Mouse (Mus musculus) heart, adult 11 months (tissue): ENCODE results near the gene Mfsd7a.

Source experiments
- DNase-seq: peaks from one replicate; pipeline ENCODE4 v3.0.0; 2022

The Mfsd7a gene

DNA sequence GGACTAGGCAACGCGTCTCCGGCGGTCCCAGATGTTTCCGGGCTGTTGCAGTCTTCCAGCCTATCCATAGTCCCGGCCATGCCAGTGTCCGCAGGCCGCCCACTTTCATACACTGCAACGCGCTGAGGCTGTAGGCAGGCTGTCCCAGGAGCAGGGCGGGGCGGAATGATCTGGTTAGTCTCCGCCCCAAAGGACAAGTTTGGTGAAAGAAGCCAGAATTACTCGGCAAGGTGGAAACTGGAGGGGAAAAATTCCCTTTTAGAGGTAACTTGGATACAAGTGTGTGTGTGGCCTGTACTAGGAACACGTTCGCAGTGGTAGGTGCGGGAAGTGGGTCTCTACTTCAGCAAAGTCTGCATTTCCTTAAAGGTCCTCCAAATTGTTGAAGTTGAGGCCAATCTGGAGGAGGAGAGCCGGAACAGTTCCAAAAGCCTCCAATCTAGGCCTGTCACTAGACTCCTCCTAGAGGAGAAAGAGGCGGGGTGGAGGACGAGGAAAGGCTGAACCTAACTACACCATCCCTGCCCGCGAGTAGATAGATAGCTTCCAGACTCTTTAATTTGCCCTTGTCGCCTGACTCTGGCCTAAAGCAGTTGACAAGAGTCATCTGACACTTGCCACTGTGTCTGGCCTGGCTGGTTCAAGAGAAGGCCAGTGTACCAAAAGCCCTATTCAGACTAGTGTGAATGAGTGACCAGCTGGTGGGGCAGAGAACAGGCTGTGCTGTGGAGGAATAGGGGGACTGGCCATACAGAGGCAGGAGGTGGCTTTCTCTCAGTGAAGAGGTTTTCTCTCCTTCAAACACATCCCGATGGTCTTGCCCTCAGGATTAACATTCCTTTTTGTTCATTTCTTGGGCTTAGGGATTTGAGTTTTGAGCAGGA lies at the start of gene Mfsd7a:
TSS of gene Mfsd7a (minus strand) at position 107 of the 884 bp plus-strand sequence.
- DNase-seq: peak; percentile 99

DNA sequence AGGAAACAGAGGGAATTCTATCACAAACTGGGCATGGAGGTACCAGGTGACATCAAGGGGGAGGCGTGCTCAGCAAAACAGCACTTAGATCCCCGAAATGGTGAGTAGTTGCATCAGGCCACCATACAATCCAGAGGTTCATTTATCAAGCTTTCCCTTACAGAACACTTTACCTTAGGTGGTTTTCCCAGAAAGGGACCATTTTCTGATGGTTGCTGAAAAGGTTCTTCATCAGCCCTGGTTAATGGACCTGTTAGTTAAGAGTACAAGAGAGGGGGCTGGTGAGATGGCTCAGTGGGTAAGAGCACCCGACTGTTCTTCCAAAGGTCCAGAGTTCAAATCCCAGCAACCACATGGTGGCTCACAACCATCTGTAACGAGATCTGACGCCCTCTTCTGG lies 37.5 kb upstream of the Mfsd7a start:
- peak; percentile 56 for DNase-seq

DNA sequence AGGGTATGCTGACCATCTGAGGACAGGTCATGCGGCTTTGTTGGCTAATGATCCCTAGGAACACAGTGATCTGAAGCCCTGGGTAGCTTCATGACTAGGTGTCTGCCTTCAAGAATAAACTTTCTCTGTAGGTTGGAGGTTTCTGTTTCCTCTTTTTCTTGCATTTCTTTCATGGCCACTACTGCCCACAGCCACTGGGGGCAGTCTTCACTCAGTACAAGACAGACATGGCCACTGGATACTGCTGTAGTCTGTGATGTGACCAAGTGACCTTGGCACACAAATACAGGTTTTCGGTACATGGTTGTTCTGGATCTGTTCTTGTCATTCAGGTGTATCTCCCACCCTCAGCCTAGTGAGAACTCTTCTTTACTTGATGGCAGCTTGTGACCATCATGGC lies 36.5 kb upstream of the Mfsd7a start:
- peak; percentile 80 for DNase-seq

DNA sequence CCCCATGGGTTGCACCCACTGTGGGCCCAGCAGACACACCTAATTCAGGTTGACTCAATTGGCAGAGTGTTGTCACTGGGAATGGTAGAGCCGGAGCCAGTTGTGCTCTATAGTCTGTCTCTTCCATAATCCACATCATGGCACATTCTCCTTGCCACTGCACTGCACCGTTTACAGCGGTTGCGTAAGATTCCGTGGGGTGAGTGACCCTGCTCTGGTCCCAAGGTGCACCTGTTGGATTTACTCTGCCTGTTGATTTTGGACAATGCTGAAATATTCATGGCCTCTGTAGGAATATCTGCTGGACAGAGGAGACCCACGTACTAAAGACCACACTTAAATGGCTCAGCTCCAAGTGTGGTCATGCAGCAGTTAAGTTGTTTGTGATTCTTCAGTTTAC lies 34.3 kb upstream of the Mfsd7a start:
- peak; percentile 45 for DNase-seq

DNA sequence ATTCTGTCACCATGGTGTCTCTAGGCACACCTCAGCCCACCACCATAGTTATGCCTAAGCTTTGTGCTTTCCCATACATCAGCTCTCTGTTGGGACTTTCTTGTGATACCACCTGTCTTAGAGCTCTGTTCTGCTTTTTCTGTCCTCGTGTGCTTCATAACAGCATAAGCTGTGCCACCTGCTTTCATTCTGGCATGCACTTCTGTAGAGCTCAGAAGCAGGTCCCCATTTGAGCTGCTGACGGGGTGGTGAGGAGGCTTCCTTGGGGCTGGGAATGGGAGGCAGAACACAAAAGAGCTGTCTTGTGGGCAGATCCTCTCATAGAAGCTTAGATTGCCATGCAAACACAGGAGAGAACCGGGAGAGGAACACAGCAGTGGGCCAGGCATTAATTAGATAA lies 27.3 kb upstream of the Mfsd7a start:
- no peak for DNase-seq

DNA sequence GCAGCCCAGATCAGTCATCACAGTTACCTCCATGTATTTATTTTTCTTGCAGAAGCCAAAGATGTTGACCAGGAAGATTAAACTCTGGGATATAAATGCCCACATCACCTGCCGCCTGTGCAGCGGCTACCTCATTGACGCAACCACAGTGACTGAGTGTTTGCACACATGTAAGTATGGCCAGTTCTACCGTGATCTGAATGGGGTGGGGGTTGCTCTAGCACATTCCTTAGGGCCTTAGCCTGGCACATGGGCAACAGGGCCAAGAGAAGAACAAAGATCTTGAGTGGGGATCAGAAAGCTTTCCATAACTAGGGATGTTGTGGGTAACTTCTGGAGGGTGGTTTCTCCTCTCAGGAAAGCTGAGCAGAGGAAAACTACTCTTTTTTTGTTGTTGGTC lies 25.0 kb upstream of the Mfsd7a start:
- peak; percentile 82 for DNase-seq

DNA sequence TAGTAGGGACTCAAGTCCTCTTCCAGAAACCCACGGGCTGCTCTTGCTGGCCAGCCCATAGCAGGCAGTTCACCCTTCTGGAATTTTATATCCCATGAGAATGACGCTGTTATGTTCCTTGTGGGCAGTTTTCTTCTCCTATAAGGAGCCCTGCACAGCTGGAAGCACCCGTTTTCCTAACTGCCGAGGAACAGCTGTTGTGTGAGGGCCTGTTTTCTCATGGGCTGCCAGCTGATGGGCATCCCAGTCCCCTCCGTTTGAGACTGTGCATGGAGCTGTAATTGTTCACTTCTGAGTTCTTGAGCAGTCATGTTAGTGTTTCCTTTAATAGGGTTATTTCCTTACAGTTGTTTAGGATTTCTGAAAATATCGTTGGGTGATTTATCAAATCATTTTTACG lies 20.9 kb upstream of the Mfsd7a start:
- DNase-seq: no peak

DNA sequence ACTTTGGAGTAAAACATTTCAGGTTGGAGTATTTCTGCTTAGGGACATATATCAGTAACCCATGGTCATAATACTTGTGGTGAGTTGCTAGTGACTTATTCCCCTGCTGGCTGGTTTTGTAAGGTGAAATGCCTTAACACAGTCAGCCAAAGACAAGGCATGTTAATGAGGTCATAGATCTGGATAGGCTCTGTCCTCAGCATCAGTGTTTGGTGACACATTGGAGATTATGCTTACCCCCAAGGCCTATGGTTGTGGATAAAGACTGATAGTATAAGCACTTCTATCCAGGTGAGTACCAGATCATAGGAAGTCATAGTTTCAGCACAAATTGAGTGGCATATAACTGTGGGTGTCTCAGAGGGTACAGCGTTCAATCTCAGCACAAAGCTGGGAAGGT lies 18.0 kb upstream of the Mfsd7a start:
- peak; percentile 63 for DNase-seq

DNA sequence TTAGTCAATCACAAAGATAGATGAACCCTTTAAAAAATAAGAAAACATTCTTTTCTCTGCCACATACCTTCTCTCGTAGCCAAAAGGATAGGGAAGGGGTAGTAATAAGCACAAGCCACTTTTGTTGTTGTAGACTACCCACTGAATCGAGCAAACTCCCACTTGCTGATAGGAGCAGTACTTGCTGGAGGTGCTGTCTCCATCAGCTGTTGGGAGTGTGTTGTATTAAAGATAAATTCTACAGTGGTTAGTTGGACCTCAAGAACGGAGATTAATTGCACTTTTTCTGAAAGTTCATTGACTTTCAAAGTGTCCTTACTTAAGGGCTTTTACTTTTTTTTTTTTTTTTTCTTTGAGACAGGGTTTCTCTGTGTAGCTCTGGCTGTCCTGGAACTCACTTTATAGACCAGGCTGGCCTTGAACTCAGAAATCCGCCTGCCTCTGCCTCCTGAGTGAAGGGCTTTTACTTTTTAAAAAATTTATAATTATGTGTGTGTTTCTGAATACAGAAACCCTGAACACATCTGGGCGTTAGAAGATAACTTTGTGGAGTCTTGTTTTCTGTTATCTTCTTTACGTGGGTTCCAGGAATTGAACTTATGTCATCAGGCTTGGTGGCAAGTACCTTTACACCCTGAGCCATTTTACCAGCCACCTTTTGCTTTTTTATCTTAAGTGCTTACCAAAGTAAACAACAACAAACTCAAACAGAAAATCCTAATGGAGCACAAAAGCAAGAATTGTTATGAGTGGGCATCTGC lies 16.6 kb upstream of the Mfsd7a start:
- DNase-seq: no peak

DNA sequence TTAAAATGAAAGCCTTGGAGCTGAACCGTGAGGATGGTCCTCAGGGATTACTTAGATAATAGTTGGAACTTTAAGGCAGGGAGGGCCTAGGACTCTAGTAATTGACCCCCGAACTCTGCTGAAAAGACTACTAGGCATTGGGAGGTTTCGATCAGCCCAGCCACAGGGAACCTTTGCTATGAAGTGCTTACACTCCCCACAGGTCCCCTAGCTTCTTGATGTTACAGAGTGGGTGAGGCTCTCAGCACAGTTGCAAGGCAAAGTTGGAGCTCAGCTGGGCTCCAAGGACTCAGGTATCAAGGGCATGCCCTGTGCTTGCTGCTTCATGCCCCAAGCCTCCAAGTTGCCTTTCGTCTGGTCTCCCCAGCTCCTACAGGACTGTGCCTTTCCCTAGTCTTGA lies 13.8 kb upstream of the Mfsd7a start:
- DNase-seq: no peak

DNA sequence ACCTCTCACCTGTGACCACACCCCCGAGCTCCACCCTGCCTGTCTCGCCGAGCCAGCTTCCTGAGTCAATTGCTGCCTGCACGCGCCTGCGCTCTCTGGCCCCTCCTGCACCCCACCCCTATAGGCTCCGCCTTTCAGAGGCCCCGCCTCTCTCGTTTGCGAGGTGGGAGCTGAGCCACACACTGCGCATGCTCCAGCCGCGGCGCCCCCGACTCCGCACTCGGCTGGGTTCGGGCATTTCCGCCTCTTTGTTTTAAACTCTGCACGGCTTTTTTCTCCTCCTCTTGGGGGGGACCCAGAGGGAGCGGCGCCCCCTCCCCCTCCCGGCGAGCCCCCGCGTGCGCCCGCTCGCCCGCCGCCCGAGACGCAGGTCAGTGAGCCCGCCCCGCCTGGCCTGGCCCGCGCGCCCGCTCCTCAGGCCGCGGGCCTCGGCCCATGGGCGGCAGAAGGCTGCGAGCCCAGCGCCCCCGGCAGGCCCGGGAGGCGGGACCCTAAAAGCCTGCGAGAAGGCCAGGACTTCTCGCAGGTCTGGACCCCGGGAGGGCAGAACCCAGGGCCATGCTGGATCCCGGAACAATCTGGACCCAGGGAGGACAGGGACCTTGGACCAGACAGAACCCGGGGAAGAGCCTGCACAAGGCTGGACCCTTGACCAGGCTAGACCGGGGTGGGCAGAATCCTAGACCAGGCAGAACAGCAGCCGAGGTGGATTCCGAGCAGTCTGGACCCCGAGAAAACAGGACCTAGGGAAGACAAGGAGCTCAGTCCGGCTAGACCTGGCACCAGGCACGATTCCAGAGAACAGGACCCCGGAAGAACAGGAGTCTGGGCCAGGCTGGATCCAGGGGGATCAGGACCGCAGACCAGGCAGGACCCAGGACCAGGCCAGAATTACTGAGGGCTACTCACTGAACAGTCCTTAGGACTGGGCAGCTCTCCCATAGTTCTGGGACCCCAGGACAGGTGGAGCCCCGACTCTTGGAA lies 12.7 kb upstream of the Mfsd7a start, which contains the start of gene Pcgf3:
TSS of gene Pcgf3 (plus strand) at position 151 of the 984 bp plus-strand sequence.
- DNase-seq: peak; percentile 100

DNA sequence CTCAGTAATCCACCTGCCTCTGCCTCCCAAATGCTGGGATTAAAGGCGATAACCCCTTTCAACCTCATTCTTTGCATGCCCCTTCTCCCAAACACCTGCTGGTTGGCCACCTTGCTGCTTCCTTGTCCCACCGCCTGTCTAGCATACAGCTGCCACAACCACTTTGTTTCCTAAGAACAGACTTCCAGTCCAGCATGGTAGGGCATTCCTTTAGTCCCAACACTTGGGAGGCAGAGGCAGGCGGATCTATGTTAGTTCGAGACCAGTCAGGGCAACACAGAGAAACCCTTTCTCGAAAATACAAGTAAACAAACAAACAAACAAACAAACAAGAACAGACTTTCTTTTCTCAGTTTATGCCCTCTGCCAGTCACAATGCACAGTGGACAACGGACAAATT lies 11.8 kb upstream of the Mfsd7a start:
- peak; percentile 87 for DNase-seq

DNA sequence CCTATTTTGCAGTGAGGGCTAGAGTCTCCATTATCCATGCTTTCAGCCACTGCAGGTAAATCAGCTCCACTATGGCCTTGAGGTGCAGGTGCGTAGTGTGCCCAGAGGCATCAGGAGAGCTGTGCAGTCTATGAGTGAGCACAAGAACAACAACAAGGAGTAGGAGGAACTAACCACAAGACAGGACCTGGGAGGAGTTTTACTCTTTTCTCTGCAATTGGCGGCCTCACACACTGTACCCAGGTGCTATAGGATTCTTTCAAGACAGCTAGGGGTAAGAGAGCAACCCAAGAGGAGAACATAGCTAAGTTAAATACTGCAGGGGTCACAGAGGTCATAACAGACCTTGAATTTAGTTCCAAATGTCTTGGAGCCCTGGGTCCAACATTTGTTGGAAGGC lies 10.0 kb upstream of the Mfsd7a start:
- DNase-seq: peak; percentile 62

DNA sequence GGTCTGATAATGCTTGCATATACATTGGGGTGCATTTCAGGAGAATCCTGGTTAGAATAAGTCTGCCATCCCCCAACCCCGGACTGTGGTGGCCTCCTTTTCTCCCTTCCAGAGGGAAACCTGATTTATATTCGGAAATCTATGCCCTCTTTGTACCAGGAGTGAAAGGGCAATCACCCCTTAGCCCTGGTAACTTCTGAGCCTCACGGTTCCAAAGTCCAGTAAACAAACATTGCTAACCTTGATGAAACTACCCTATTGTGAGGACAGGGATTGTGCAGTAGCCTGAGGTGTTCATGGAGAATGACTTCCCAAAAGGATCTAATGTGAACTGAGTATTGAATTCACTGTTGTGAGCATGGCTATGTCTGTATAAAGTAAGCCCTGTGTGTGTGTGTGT lies 5.4 kb upstream of the Mfsd7a start:
- no peak for DNase-seq

DNA sequence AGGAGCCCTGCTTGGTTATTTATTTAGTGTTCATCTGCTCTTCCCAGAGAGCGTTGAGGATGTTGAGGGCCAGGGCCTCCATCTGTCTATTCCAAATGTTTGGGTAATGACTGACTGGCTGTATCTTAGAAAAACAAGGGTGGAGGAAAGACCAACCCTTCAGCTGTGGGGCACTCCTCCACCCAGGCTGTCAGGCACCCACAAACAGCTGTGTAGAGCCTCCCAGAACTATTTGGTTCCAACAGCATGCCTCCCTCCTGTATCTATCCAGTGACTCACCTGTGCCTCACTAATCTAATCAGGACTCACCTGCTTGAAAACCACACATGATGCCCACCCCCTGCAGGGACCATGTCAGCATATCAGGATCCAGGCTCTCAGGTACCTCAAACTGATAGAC lies 3.7 kb upstream of the Mfsd7a start:
- DNase-seq: no peak

DNA sequence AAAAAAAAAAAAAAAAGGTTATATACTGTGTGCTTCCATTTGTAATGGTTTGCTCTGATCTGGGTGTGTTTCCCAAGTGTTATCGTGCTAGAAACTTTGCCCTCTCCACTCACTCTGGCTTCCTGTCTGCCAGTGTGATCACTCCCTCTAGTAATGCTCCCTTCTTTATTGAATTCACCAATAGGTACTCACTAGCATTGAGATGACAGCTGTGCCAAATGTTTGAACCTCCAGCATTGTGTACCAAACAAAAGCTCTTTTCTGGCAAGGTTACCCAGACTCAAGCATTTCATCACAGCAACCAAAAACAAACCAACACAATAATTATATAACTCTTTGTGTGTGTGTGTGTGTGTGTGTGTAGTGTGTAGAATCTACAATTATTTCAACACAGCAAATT lies 2.9 kb upstream of the Mfsd7a start:
- no peak for DNase-seq

DNA sequence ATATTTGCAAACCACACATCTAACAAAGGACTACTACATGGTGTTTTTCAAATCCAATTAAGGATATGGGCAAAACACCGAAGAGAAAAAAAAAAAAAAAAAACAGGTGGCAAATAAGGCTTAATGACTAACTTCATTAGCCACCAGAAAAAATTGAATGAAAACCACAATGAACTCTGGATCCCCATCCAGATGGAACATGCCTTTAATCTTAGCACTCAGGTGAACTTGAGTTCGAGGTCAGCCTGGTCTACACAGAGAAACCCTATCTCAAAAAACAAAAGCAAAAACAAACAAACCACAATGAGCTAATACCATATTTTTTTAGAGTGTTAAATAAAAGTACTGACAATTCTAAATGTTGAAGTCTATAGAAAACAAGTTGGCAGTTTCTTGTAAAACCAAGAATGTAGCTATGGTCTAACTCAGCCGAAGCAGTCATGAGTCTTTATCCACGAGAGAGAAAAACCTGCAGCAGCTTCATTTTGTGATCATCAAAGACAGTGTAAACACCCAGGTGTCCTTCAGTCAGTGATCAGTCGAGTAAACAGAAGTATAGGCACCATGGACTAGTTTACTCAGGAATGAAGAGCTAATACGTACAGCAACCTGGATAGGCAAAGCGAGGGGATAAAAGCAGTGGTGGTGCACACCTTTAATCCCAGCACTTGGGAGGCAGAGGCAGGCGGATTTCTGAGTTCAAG lies 2.3 kb upstream of the Mfsd7a start:
- DNase-seq: no peak

DNA sequence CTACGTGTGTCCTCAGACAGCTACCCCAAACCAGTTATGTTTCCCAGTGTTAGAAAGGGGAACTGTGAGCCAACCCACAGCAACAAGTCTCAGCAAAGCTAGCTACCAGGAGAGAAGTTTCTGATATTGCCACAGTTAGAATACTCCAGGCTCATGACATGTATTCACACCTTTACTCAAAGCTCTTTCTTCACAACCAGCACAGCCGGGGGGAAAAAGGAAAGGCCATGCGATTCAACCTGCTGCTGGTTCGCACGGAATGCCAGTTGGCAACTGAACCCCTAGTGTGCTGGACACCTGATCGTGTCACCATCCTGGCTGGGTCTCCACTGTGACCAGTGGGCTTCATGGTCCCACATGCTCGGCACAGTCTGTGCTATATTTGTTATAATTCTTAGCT lies 834 bp downstream of the Mfsd7a start:
- no peak for DNase-seq

DNA sequence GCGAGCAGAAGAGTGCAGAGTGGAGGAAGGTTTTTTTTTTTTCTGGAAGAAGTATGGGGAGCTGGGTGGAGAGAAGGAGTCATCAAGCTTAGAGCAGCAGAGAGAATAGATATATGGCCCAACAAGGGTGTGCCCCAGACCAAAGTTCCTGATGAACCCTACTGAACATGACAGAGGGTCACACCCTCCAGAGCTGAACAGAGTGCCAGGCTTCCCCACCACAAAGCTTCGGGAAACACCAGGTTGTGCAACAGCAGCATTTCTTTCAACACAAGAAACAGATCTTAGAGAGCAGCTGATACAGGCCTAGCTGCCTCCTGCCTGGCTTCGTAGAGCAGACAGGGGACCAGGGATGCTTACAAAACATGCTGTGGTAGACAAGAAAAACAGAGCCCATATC lies 1.7 kb downstream of the Mfsd7a start:
- peak; percentile 91 for DNase-seq

DNA sequence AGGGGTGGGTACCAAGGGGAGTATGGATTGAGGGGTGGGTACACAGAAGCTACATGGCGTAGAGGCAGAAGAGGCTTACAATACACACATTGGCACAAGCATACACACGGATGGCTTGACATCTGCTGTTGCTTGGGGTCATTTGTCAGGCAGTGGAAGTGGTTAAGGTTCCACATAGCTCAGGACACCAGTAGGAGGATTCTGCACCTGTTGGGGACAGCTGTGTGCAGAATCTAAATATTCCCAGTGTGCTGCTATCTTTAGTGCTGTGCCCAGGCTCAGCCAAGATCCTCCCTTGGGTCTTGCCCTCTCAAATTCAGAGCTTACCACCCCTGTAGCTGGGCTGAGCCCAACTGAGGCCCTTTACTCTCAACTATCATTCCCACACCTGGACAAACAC lies 12.6 kb downstream of the Mfsd7a start:
- peak; percentile 84 for DNase-seq

DNA sequence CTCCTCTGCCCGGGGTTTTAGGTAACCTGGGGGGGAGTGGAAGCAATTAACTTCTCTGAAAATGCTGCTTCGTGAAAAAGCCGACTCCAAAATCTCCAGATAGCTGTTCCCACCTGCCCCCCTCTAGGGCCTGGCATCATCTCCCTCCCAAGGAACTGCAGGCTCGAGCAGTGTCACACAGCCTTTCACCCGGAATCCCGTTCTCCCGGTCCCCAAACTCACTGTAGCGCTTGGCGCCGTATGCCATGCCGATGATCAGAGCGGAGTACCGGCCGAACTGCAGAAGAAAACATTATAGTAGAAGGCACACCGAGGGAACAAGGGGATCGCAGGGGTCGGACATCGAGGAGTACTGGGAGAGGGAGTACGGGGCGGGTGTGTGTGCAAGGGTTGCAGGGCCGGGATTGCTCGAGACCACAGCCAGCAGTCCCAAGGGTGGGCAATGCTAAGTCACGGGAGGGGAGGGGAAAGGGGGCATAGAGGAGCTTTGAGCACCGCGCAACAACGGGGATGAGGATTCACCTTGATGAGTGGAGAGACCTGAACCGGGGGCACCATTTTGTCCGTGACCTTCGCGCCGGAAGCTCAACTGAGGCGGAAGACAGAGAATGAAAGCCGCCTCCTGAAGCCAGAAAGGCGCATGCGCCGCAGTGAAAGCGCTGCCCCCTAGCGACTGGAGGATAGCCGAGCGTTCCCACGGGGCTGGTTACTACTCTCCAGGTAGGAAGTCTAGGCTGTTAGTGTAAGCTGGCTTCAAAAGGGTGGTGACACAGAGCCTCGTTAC lies 14.7 kb downstream of the Mfsd7a start, which contains the start of gene Atp5k:
TSS of gene Atp5k (minus strand) at position 645 of the 784 bp plus-strand sequence.
- peak; percentile 99 for DNase-seq
